Mouse (Mus musculus) monocyte, adult 2 months (primary cell): ENCODE measurements around the gene Bcan.
A peak's percentile ranks its signal among the peaks of the same experiment; 100 is the strongest.

ENCODE experiments used
- DNase-seq, 2 experiments: peaks; one replicate each; pipeline ENCODE4 v3.0.0; 2022; ENCODE audit warnings: low spot score in 2 of 2, low read depth in 1 of 2

Bcan gene

DNA sequence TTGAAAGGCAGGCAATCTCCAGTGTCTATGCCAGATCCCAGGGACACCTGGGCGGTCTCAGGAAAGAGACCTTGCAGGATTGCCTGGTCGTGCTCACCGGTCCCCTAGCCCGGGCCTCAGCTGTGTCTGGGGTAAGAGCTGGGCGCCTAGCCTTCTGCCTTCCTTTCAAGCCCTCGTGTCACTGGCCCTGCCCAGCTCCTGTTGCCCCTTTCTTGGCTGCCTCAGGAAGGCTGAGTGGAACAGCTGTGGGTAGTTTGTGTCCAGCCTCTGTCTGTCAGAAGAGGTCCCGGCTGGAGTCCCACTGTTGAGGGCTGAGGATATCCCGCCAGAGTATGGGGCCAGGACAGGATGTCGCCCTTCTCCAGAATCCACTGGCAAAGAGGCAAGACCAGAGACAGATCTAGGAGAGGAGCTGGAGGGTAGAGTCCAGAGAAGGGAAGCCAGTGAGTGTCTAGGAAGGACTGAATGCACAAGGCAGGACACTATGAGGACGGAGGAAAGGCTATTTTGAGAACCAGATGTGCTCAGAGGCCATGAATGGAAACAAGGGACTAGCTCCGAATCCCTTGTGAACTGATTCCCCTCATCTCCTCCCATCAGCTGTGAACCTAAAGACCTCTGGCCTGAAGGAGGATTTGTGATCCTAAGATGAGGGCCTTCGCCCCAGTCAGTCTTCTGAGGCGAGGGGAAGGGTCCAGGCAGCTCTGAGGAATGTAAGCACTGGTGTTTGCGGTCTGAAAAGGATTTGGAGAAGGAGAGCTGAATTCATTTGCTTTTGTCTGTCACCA is 26.2 kb downstream of the Bcan start:
- DNase-seq: no peak

DNA sequence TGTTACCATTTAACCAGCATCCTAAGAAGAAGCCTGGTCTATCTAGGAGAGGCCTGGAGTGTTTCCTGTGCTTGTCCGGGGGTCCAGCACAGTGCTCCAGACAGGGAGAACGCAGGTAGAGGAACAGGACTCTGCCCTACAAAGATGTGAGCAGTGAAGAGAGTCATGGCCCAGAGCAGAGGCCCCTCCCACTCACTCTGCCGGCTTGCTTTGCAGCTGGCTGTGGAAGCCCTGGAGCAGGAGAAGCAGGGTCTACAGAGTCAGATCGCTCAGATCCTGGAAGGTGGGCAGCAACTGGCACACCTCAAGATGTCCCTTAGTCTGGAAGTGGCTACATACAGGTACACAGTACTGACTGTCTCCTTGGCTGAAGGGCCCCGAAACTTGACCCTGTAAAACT is 27.3 kb downstream of the Bcan start:
- DNase-seq: no peak

DNA sequence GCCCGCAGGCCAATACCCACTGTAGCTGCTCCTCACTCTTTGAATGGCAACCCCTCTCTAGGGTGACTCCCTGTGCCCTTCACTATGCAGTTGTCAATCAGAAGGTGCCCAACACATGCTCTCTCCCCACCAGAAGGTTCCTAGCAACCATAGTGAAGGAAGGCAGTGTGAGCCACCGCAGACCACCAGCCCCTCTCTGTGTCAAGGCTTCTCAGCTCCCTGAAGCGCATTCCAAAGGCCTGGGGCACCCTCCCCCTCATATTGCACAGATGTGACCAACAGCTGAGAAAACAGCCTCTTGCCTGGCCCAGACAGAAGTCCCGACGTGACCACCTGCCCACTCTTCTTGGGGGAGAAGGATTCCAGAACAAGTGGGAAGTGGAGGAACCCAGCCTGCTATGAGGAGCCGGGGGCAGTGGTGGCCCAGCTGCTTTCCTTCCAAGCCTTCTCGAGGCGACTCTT is 27.8 kb downstream of the Bcan start:
- DNase-seq: no peak

DNA sequence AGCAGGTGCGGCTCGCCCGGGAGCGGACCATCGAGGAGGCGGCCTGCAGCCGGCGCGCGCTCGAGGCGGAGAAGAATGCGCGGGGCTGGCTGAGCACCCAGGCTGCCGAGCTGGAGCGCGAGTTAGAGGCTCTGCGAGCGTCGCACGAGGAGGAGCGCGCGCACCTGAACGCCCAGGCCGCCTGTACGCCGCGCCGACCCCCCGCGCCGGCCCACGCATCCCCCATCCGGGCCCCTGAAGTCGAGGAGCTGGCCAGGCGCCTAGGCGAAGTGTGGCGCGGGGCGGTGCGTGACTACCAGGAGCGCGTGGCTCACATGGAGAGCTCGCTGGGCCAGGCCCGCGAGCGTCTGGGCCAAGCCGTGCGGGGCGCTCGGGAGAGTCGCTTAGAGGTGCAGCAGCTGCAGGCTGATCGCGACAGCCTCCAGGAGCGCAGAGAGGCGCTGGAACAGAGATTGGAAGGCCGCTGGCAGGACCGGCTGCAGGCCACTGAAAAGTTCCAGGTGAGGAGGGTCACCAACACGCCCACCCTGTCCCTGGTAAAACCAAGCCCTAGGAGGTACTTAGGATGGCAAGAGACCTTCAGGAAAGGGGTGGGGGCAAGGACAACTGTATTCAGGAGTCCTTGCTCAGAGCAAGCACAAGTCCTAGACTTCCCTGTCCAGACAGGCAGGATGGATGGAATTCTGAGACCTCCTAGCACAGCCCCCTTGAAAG is 28.4 kb downstream of the Bcan start:
- no peak for DNase-seq

DNA sequence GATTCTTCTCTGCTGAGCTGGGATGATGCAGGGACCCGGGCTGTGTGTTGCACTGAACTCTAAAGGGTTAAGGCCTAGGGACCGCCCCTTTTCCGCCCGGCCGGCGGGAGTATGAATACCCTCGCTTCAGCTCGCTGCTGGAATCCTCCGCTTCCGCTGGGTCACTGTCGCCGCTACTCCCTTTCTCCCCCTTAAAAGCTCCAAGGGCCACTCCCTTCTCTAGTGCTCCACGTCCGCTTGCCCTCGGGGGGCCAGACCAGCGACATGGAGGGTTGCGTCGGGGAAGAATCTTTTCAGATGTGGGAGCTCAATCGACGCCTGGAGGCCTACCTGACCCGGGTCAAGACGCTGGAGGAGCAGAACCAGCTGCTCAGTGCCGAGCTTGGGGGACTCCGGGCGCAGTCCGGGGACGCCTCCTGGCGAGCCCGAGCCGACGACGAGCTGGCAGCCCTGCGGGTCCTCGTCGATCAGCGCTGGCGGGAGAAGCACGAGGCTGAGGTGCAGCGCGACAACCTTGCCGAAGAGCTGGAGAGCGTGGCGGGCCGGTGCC is 29.0 kb downstream of the Bcan start, which contains the start of gene Nes:
Gene Nes (plus strand): TSS at position 140 of the 550 bp plus-strand sequence.
- no peak for DNase-seq

DNA sequence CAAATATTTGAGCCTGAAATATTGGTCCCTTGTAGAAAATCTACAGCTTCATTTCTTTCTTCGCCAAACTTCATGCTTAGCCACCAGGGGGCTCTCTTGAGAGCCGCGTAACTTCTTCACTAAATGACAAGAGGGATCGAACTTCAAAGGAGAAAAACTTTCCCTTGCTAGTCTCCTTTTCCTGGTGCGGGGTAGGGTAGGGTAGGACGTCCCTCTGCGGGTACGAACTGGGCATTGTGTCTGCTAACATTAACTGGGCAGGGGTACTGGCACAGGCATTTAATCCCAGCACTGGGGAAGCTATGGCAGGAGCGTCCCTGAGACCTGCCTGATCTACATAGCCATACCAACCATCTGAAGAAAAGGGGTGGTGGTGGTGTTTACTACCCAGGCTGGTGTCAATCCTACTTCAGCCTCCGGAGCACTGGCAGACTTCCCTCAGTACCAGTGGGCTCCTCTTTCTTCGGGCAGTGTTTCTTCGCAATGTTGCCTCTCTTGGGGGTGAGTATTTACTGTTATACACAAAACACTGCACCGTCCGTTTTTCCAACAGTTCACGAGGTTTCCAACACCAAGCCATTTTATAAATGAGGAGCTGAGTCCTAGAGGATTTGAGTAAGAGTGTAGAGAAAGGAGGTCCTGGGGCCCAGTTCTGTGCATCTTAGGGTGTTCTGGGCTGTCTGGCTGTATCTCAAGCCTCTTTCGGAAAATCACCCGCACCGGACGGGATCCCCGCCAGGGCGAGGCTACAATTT is 29.7 kb downstream of the Bcan start:
- no peak for DNase-seq

DNA sequence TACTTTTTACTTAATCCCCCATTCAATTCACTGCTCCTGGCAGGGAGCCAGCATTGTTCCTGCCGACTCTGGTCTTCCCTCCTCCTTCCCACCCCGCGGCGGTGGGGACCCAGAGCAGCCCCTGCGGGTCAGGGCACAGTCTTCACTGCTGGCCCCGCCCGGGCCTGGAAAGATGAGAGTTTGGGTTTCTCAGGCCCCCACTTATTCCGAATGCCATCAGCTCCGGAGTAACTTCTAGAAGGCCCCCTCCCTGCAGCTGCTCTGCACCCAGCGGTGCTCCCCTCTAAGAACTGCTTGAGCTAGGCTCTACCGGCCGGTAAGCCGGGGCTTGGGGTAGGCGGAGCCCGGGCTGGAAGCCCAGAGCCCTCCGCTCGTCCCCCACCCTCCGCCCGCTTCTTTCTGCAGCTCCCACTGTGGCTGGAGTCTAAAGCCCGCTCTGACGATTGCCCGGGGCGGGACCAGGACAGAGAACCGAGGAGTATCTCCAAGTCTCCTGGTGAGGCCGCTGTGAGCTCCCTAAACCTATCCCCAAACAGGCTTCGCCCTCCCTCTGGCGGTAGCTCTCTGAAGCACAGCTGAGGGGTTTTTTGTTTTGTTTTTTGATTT is 39.3 kb downstream of the Bcan start:
- DNase-seq: peak; percentile 29 to 59

DNA sequence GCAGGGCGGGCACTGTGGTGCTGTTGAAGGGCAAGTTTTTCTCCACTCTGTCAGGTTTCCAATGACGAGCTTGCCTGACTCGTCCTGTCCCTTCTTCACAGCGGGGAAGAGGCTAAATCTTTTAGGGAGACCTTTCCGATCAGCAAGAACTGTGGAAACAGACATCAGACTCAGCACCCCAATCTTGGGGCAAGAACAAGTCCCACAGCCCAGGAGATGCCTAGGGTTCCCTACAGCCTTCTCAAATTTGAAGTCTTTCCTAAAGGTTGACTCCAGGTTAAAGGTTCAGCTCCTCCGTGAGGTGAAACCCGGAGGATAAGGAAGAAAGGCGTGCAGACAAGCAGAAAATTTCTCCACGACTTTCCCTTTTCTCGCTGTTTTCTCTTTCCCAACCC is 39.8 kb downstream of the Bcan start:
- no peak for DNase-seq

DNA sequence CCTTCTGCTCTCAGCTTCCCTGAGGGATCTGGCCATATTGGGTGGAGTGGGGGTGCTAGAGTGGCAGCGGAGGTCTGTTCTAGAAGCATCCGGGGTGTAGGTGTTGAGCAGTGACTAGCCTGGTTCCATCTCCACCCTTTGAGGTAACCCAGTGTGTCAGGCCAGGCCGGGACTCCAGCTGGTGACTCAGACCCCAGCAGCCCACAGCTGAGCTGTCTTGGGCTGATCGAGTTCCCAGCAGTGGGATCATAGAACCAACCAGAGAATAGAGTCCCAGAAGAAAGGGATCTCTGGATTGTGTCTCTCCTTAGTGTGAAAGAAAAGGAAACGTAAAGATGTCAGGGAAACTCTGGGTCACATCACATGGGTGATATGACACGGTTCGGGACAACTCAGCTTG is 40.7 kb downstream of the Bcan start:
- DNase-seq: no peak

DNA sequence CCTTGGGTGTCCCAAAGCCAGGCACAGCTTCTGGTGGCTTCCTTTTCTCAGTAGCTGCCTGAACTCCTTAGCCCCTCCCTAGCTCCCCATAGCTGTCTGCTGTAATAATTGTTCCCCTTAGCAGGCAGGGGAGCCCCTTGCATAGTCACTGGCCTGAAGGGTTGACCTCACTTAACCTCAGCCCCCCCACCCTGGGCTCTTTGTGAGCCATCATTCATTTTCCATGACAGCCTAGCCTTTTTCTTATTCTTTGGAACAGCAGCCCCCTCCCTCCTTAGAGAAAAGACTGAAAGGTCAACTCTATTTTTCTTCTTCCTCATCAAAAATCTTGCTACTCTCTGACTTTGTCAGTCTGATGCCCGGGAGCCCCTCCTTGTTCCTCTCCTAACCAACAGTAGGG is 41.1 kb downstream of the Bcan start:
- no peak for DNase-seq

DNA sequence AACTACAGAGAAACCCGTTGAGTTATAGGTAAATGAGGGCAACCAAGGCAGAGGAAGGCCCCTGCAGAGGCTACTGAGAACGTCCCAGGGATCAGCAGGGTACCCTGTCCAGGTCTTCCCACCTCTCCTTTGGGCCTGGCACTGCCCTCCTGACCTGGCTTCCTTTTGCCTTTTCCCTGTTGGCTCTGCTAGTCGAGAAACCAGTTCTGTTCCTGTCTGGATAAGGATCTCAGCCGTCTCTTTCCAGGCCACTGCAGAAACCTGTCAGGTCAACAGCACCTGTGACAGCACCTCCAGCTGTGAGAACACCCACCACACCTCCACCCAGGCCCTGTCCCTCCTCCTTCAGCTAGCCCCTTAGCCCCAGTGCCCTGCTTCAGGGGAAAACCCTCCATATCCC is 41.6 kb downstream of the Bcan start:
- no peak for DNase-seq

DNA sequence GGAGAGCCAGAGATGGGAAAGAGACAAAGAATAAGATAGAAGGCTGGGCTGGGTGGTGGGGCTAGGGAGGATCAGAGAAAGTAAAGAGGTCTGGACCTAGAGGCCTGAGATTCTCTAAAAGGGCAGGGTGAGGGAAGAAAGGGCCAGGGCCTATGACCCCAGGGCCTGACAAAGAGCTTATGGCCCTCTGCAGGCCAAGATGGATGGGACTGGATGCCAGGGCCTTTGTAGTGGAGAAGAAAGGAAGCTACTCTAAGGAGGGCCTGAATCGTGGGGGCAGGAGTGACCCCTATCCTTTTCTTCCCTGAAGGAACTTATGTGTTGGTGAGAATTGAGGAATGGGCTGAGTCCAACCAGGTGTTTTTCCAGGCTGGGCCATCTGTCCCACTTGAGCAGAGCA is 42.0 kb downstream of the Bcan start:
- DNase-seq: no peak

DNA sequence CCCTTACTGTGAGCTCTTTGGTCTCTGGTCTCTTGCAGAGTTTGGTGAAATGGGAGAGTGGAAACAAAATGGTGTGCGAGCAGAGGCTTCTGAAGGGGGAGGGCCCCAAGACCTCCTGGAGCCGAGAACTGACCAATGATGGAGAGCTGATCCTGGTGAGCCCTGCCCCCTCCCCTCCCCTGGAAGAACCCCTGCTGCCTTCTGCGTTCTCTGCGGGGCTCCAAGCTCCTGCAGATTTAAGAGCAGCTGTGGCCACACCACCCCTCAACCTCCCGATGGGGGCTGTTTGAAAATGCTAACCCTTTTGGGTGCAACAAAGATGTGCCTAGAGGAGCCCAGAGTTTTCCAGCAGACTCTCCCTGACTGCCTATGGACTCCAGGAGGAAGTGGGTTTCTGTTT is 47.6 kb downstream of the Bcan start:
- no peak for DNase-seq

DNA sequence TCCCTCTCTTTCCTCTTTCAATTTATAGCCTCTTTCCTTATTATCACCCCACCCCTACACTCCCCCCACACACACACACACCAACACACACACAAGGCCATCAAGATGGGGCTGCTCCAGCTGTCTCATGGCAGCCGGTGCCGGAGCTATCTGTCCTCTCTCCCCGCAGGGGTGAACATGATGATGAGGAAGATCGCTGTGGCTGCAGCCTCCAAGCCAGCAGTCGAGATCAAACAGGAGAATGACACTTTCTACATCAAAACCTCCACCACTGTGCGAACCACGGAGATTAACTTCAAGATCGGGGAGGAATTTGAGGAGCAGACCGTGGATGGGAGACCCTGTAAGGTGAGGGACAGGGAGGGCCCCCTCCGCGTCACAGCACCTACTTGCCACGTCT is 48.1 kb downstream of the Bcan start:
- no peak for DNase-seq

DNA sequence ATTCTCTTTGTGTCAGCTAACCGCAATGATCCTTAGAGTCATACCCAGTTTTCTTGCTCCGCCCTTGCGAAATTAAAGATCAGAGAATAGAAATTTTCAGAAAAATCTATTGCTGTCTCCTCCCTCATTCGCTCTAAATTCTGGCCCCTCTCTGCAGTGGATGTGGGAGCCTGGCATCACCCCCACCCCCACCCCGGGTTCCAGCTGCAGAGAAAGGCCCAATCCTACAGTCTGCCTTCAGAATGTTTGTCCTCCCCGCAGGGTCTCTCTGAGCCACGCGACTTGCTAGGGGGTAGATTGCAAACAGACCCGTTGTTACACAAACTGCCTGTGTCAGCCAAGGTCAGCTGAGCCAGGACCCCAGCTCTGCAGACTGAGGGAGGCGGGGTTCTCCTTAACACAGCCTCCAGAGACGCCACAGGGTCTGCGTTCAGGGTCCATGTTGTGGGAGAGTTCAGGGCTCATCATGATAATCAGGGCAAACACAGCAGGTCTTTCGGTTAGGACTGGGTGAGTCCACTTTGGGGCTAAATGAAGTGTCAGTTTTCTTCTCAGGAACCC is 50.0 kb downstream of the Bcan start:
- DNase-seq: no peak

DNA sequence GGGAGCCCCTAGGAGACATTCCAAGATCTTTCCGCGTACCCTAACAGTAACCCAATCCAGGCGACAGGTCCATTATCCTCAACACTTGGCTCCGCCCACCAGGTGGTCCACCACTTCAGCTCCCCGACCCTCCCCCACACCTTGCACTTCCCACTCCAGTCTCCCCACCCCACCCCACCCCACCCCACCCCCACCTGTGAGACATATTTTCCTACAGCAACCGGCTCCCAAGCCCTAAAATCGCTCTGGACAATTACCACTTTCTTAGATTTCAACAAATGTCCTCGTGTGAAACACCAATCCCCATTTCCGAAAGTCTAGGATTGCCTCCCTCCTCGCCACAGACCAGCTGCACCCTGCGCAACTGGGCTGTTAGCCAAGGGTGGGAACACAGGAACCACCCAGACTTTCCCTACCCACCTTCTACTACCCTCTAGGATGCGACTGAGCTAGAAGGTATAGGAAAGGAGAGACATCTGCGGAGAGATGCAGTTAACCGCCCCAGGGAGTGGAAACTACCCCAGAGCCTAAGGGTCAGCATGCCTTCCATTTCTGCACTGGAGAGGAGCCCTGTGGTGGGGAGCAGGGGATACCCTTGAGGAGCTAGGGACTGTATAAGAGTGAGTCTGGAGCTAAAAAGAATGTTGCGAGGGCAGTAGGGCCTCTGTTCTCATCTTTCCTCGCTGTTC is 50.6 kb downstream of the Bcan start:
- no peak for DNase-seq

DNA sequence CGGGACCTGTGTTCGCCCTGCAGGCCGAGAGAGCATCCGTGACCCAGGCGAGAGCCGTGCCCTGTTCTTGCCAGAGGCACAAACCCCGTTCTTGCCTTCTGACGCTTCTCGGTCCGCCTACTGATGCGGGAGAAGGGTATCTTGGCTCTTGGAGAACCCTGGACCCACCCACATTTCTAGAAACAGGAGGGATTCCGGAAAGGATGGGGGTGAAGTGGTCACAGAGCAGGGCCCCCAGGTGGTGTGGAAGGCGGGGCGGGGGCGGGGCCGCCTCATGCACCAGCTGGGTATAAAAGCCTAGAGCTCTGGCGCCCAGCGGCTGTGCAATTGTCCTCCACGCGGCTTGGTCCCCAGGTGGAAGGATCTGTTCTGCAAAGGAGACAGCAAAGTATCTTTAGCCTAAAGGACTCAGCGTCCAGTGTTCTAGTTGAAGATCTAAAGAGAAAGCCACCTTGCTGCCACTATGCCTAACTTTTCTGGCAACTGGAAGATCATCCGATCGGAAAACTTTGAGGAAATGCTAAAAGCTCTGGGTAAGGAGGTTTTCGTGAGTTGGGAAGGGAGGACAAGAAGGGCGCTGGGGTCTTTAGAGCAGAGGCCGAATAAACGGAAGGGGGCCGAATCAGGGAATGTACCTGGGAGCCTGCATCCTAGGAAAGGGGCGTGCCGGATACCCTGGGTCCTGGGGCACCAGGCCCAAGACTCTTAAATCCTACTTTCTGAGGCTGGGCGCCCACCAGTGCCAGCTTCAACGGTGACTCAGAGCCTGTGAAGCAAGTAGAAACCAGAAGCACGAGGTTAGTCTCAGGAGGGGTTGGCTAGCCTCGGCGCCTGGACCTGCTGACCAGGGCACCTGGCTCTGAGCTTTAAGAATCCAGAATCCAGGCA is 51.4 kb downstream of the Bcan start, which contains the start of gene Crabp2:
Gene Crabp2 (plus strand): TSS at position 289 of the 888 bp plus-strand sequence.
- DNase-seq: no peak

DNA sequence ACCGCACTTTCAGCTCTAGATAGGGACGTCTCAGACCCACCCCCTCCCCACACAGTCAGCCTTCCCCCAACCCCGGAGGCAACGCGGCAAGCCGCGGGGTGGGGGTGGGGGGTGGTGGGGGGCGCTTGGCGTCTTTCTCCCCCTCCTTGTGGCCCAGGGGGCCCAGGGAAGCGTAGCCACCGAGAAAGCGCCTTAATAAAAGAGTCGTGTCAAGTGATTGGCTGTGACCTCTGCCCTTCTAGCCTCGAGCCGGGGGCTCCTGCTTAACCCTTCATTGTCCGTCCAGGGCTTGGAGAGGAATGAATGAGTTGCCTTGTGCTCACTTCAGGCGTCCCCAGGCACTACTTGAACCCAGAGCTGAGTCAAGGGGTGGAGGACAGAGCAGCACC is 52.2 kb downstream of the Bcan start:
- no peak for DNase-seq
